Mouse (Mus musculus) lung, embryonic 16.5 days (tissue): ENCODE results near the gene Bhlha9. TPM values are rescaled to one million over a fixed set of nuclear protein-coding genes. Genes with fewer than 3 reads are reported as not detected.

ENCODE experiments used
- ATAC-seq: fragments of 200-750 bp; cut with Nextera tagmentation; 2 replicates; pipeline ENCODE4 v1.8.0; 2017; ENCODE audit warnings: low read depth, mild to moderate bottlenecking, moderate library complexity
- H3K27ac ChIP-seq: fragments of 300-500 bp; sonication (generic); 2 replicates; pipeline ENCODE4 v1.5.1; 2014; ENCODE audit warnings: mild to moderate bottlenecking, control low read depth, low read length
- H3K27me3 ChIP-seq: fragments of 300-500 bp; sonication (generic); 2 replicates; pipeline ENCODE4 v1.6.1; 2014; ENCODE audit warnings: low read depth, low read length, mixed read lengths; ENCODE audit not compliant: control insufficient read depth, insufficient read depth
- H3K36me3 ChIP-seq: fragments of 300-500 bp; sonication (generic); 2 replicates; pipeline ENCODE4 v1.6.1; 2014; ENCODE audit warnings: low read length; ENCODE audit not compliant: control insufficient read depth, insufficient read depth
- H3K4me1 ChIP-seq: fragments of 300-500 bp; sonication (generic); replicated peaks from 2 replicates; pipeline ENCODE4 v1.6.1; 2014; ENCODE audit warnings: low read length, mixed read lengths; ENCODE audit not compliant: control insufficient read depth, insufficient read depth
- H3K4me2 ChIP-seq: fragments of 300-500 bp; sonication (generic); 2 replicates; pipeline ENCODE4 v1.6.1; 2014; ENCODE audit warnings: low read depth, low read length, control low read depth
- H3K4me3 ChIP-seq: fragments of 300-500 bp; sonication (generic); 2 replicates; pipeline ENCODE4 v1.5.1; 2014; ENCODE audit warnings: mild to moderate bottlenecking, low read length, control low read depth
- H3K9ac ChIP-seq: fragments of 300-500 bp; sonication (generic); 2 replicates; pipeline ENCODE4 v1.6.1; 2014; ENCODE audit warnings: low read length, control low read depth
- H3K9me3 ChIP-seq: fragments of 300-500 bp; sonication (generic); 2 replicates; pipeline ENCODE4 v1.6.1; 2016; ENCODE audit warnings: low read length; ENCODE audit not compliant: control insufficient read depth
- WGBS: fragments of 180-500 bp; shearing (Covaris S2); extraction: QIAGEN DNeasy Blood & Tissue Kit; methylation state at CpG from one replicate; pipeline ENCODE4 v1.1.7; 2014; 5-methylcytosine and 5-hydroxymethylcytosine counted together
- polyA plus RNA-seq: library from polyadenylated mRNA; unstranded; fragments of >200 nt; fragmentation: Nextera tagmentation; extraction: Ambion mirVana; gene quantifications from 2 replicates; pipeline ENCODE4 v1.2.1, GENCODE M21; 2015

Bhlha9 gene
- polyA plus RNA-seq, 1 experiment from 2014 or later = 0.20 TPM

GRCm38 (mm10) chr11:76639269-76639985 lies 32.8 kb upstream of the Bhlha9 start:
- Histone ChIP-seq H3K9ac (no peak overlapping the region), H3K4me3 (no peak overlapping the region), H3K4me2 (no peak overlapping the region), H3K27me3 (no peaks in the 10 kb centered on the region), H3K27ac (no peak overlapping the region), H3K4me1 (no peaks in the 10 kb centered on the region), H3K36me3 (no peaks in the 10 kb centered on the region), H3K9me3 (no peaks in the 10 kb centered on the region)
- no peak for ATAC-seq
- 70% methylated on average over 17 of the region's 17 CpGs for WGBS

- Histone ChIP-seq H3K27ac (no peak overlapping the region), H3K36me3 (no peaks in the 10 kb centered on the region), H3K9ac (no peak overlapping the region), H3K4me1 (no peaks in the 10 kb centered on the region), H3K27me3 (peaks cover 3% of the 10 kb centered on the region; the same call in 1 of the 2 replicates), H3K9me3 (no peaks in the 10 kb centered on the region), H3K4me2 (no peak overlapping the region), H3K4me3 (no peak overlapping the region)
- ATAC-seq = no peak
- WGBS = 63% methylated on average over 4 of the region's 4 CpGs
Measured at GRCm38 (mm10) chr11:76640231-76640630, 32.0 kb upstream of the Bhlha9 start.

GRCm38 (mm10) chr11:76644257-76644656 lies 28.0 kb upstream of the Bhlha9 start:
- Histone ChIP-seq H3K27ac (no peak overlapping the region), H3K27me3 (peaks cover 3% of the 10 kb centered on the region; the same call in 1 of the 2 replicates), H3K9ac (no peak overlapping the region), H3K4me1 (peaks cover 8% of the 10 kb centered on the region), H3K36me3 (no peaks in the 10 kb centered on the region), H3K4me3 (no peak overlapping the region), H3K4me2 (no peak overlapping the region), H3K9me3 (no peaks in the 10 kb centered on the region)
- WGBS = 80% methylated on average over 6 of the region's 6 CpGs
- no peak for ATAC-seq

- Histone ChIP-seq H3K27ac (no peak overlapping the region), H3K36me3 (no peaks in the 10 kb centered on the region), H3K27me3 (peaks cover 3% of the 10 kb centered on the region; the same call in 1 of the 2 replicates), H3K4me1 (peaks cover 8% of the 10 kb centered on the region), H3K4me3 (no peak overlapping the region), H3K4me2 (no peak overlapping the region), H3K9ac (no peak overlapping the region), H3K9me3 (no peaks in the 10 kb centered on the region)
- WGBS = 76% methylated on average over 9 of the region's 9 CpGs
- no peak for ATAC-seq
Measured at GRCm38 (mm10) chr11:76645036-76645435, 27.2 kb upstream of the Bhlha9 start.

GRCm38 (mm10) chr11:76645955-76646354 lies 26.3 kb upstream of the Bhlha9 start:
- Histone ChIP-seq H3K27me3 (peaks cover 3% of the 10 kb centered on the region; the same call in 1 of the 2 replicates), H3K4me2 (peak overlapping the region; percentile 44), H3K4me1 (peaks cover 8% of the 10 kb centered on the region), H3K27ac (no peak overlapping the region), H3K4me3 (no peak overlapping the region), H3K36me3 (no peaks in the 10 kb centered on the region), H3K9ac (no peak overlapping the region), H3K9me3 (no peaks in the 10 kb centered on the region)
- peak; percentile 87 for ATAC-seq
- WGBS = under 1% methylated on average over 19 of the region's 19 CpGs

GRCm38 (mm10) chr11:76647062-76647461 lies 25.2 kb upstream of the Bhlha9 start:
- no peak overlapping the region for H3K9ac ChIP-seq
- ATAC-seq = no peak
- no peaks in the 10 kb centered on the region for H3K36me3 ChIP-seq
- H3K4me1 ChIP-seq = peaks cover 8% of the 10 kb centered on the region
- H3K27ac ChIP-seq = no peak overlapping the region
- H3K4me2 ChIP-seq = peak overlapping the region; percentile 39
- WGBS = 9% methylated on average over 7 of the region's 7 CpGs
- H3K27me3 ChIP-seq = peaks cover 3% of the 10 kb centered on the region; the same call in 1 of the 2 replicates
- no peak overlapping the region for H3K4me3 ChIP-seq
- no peaks in the 10 kb centered on the region for H3K9me3 ChIP-seq

- no peak for ATAC-seq
- Histone ChIP-seq H3K9ac (no peak overlapping the region), H3K27me3 (peaks cover 3% of the 10 kb centered on the region; the same call in 1 of the 2 replicates), H3K4me1 (peaks cover 8% of the 10 kb centered on the region), H3K4me2 (peak overlapping the region; percentile 39), H3K36me3 (no peaks in the 10 kb centered on the region), H3K4me3 (no peak overlapping the region), H3K9me3 (no peaks in the 10 kb centered on the region), H3K27ac (no peak overlapping the region)
- 7% methylated on average over 9 of the region's 9 CpGs for WGBS
Measured at GRCm38 (mm10) chr11:76647500-76647899, 24.8 kb upstream of the Bhlha9 start.

- H3K27ac ChIP-seq = no peak overlapping the region
- 51% methylated on average over 11 of the region's 14 CpGs for WGBS
- ATAC-seq = no peak
- no peaks in the 10 kb centered on the region for H3K9me3 ChIP-seq
- no peaks in the 10 kb centered on the region for H3K36me3 ChIP-seq
- H3K4me2 ChIP-seq = no peak overlapping the region
- no peak overlapping the region for H3K4me3 ChIP-seq
- H3K4me1 ChIP-seq = peaks cover 6% of the 10 kb centered on the region; the same call in 1 of the 2 replicates
- H3K27me3 ChIP-seq = no peaks in the 10 kb centered on the region
- no peak overlapping the region for H3K9ac ChIP-seq
Measured at GRCm38 (mm10) chr11:76650862-76651560, 21.3 kb upstream of the Bhlha9 start.

- ATAC-seq = no peak
- H3K27ac ChIP-seq = no peak overlapping the region
- no peak overlapping the region for H3K4me2 ChIP-seq
- H3K4me1 ChIP-seq = no peaks in the 10 kb centered on the region
- H3K36me3 ChIP-seq = no peaks in the 10 kb centered on the region
- no peak overlapping the region for H3K4me3 ChIP-seq
- H3K27me3 ChIP-seq = no peaks in the 10 kb centered on the region
- WGBS = 42% methylated on average over 3 of the region's 3 CpGs
- H3K9me3 ChIP-seq = no peaks in the 10 kb centered on the region
- no peak overlapping the region for H3K9ac ChIP-seq
Measured at GRCm38 (mm10) chr11:76652838-76653334, 19.4 kb upstream of the Bhlha9 start.
